Mouse (Mus musculus) adrenal gland, postnatal 4 days (tissue): ENCODE data around the gene Sept3. TPM values are rescaled to one million over a fixed set of nuclear protein-coding genes. Genes with fewer than 3 reads are reported as not detected.

Experiments used
- DNase-seq, 2 experiments: peaks; one replicate each; pipeline ENCODE4 v3.0.0; 2021 to 2022; ENCODE audit warnings: low spot score in 2 of 2, mixed read lengths in 2 of 2
- total RNA-seq, 2 experiments: library from RNA; stranded (reverse); gene quantifications; 2 replicates each; pipeline ENCODE4 v1.2.3; 2021

The Sept3 gene
- total RNA-seq, 2 experiments from 2014 or later, result 13.3 to 17.7 TPM

- no peak for DNase-seq
Observed at GRCm38 (mm10) chr15:82268783-82269182, 5.9 kb upstream of the Sept3 start.

DNA sequence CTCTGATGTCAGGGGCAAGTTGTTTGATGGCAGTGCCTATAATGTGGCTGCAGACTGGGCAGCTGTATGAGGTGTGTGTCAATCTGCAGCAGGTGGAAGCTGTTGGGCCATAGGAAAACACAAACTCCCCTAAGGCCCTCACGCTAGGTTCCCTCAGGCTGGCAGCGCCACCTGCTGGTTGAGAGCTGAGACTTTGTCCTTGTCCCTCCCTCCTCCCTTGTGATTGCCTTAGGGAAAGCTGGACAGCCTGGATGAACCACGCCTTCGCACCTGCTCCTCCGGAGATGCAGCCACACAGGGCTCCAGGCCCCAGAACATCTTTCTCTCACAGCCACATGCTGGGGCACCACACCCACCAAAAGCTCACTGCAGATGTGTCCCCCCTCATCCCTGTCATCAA is 3.5 kb upstream of the Sept3 start:
- peak; percentile 44 to 47 for DNase-seq

DNA sequence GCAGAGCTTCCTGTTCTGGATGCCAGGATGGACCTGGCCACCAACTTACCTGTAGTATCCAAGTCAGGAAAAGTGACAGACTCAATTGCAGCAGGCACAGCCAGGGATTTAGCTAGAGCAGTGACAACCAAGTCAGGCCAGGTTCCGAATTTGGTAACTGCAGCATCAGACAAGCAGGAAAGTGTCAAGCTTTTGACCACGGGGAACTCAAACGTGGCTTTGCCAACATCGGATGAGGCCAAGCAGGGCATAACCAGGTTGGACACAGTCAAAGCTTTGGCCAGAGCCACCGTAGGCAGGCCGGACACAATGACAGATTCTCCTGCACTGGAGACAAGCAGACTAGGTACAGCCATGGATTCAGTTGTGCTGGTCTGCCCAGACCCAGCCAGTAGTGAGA is 2.4 kb upstream of the Sept3 start:
- no peak for DNase-seq

- DNase-seq, result no peak
Observed at GRCm38 (mm10) chr15:82274927-82275901, 521 bp downstream of the Sept3 start.

GRCm38 (mm10) chr15:82277591-82277990 is 2.9 kb downstream of the Sept3 start:
- no peak for DNase-seq

DNA sequence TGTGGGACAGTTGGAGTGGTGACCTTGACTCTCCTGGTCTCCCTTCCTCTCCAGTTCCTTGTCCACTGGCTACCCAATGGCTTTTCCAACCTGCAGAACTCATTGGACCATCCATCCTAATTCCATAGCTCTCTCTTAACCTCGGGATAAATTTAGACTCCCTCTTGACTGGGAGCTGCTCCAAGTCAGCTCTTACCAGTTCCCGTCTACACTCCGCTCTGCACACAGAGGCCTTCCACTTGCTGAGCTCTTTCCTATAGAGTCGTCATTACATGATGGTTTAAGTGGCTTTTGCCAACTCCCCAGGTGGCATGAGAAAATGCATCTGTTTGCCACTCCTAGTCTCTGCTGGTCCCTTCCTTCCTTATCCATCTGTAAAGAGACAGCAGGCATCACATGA is 5.9 kb downstream of the Sept3 start:
- no peak for DNase-seq

GRCm38 (mm10) chr15:82286157-82286556 is 11.5 kb downstream of the Sept3 start:
- DNase-seq, result no peak

GRCm38 (mm10) chr15:82290252-82290651 is 15.6 kb downstream of the Sept3 start:
- no peak for DNase-seq

DNA sequence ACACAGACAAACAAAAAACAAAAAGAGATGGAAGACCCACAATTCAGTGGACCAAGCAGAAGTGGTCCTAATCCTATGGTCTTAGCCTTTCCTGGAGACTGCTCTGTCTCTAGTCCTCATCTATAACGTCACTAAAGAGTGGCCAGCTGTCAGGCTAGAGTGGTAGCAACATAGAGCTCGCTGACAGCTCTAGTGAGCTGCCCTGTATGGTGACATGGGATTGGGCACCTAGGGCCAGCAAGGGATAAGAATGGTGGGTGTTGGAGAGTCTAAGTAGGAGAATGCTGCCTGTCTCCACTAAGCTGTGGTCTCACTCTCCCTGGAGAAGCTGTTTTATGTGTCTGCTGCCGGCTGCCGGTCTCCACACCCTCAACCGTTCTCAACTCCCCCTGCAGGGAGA is 18.2 kb downstream of the Sept3 start:
- no peak for DNase-seq

- no peak for DNase-seq
Observed at GRCm38 (mm10) chr15:82293271-82293711, 18.6 kb downstream of the Sept3 start.

- no peak for DNase-seq
Observed at GRCm38 (mm10) chr15:82294059-82294458, 19.4 kb downstream of the Sept3 start.

DNA sequence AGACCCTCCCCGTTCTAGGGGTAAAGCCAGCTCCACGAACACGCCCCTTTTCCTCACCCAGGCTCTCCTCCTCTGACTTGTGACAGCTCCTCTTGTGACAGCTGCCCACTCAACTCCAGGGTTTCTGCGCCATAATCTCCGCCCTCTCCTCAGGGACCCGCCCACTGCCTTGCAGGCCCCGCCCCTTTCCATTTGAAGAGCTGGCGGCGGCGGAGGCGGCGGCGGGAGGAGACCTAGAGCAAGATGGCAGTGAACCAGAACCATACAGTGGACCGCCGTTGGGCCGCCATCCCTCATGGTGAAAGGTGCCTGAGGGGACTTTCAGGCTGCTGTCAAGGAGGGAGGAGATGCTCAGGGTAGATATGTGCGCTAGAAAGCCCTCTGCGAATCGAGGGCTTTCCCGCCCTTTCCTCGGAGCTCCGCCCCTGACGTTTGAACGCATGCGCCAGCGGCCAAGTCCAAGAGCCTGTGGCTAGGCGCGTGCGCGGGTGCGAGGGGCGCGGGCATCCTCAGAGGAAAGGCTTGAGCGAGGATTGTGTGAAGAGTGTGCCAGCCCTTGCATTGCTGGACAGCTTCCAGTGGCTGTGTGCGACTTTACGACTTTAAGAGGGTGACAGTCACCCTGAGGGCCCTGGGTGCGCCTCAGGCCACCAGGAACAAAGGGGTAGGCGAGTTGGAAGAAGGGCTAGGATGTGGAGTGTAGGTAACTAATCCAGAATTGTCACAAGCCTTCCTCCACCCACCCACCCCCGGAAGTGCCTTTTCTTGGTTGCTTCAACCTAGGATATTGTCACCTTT is 24.3 kb downstream of the Sept3 start, which contains the start of gene Wbp2nl:
Gene Wbp2nl, plus strand, starts transcription at position 191 of the 798 bp plus-strand sequence.
- no peak for DNase-seq

- DNase-seq, result no peak
Observed at GRCm38 (mm10) chr15:82307107-82307506, 32.4 kb downstream of the Sept3 start.

DNA sequence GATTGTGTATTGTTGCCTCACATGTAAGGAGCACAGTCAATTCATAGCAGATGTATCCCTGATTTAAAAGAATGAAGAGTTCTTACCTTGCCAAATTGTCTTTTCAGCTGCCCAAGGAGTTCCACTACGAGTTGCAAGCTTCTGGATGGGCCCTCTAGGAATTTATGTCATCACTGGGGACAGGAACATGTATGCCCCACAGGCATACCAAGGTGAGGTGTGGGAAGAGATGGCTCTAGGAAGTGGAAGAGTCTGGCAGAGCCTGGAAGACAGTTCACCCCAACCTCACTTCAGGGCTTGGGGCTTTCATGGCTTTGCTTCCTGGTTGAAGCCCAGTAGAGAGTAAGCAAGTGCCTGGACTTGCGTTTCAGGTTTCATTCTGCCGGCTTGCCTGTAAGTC is 33.7 kb downstream of the Sept3 start:
- no peak for DNase-seq

- no peak for DNase-seq
Observed at GRCm38 (mm10) chr15:82317839-82318238, 43.1 kb downstream of the Sept3 start.

- no peak for DNase-seq
Observed at GRCm38 (mm10) chr15:82319613-82320012, 44.9 kb downstream of the Sept3 start.

DNA sequence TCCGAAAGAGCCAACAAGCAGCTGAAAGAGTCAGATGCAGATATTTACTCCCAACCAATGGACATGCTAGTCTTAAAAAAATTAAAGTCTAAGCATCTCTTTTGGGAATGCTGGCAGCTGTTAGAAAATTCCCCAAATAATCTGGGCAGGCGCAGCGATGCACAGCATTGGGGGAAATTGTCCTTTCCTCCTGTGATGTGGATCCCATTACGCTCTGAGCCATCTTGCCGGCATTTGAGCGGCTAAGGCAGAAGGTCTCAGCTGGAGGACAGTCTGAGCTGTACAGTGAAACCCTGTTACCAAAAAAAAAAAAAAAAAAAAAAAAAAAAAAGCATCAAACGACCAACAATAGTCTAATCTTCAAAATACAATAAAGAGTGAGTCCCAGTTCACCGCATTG is 47.5 kb downstream of the Sept3 start:
- DNase-seq, result no peak

GRCm38 (mm10) chr15:82325382-82325781 is 50.7 kb downstream of the Sept3 start:
- DNase-seq, result no peak

- no peak for DNase-seq
Observed at GRCm38 (mm10) chr15:82335194-82335593, 60.5 kb downstream of the Sept3 start.

DNA sequence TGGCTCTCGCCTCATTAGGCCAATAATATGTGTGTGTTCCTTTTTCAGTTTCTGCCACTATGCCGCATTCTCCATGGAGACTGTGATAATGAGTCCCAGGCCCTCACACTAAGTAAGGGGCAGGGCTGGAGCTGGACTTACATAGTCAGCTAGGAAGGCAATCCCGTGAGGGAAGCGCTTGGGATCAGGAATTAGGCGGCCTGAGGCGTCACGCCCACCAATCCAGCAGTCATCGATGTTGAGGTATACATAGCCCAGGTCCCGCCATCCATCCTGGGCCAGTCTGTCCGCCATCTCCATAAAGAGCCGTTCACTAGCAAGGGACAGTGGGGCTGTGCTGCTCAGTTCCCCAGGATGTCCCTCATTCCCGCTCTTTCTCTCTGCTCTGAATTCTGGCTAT is 61.9 kb downstream of the Sept3 start:
- DNase-seq, result no peak

DNA sequence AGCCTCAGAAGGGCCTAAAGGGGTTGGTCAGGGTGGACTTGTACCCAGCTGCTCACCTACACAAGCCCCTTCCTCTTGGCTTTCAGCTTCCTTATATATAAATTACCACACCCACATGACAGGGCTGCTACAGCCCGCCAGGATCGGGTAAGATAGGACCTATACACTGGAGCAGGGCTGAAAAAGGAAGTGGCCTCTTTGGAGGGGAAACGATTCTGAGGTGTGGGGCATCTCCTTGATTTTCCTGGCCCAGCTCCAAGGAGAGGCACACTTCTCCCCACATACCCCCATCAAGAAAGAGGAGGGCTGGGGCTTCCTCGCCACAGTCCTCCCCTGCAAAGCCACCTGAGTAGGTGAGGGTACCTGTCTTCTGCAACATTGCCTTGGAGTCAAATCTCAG is 63.2 kb downstream of the Sept3 start:
- no peak for DNase-seq

DNA sequence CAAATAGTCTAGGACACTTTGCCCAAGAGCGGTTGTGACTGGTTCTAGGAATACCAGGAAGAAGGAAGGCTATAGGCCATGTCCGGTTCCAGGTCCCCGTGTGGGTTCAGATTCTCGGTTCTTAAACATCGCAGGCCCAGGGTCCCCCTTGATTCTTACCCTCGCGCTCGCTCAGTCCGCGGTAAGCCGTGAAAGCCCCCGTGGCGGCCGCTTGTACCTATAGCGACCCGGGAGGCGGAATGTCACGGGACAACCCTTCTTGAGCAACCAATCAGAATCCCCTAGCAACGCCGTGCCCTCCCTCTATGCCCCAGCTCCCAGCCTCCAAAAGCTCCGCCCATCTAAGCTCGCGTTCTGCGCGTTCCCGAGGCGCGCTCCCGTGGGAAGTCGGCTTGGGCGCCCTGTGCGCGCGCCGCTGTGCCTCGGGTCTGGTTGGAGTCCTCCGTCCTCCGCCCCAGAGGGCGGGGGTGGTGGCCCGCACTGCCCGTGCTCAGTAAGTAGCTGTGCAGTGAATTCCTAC is 64.0 kb downstream of the Sept3 start, which contains the start of the genes Naga, Pheta2 and Smdt1:
Gene Naga, minus strand, starts transcription at position 333 of the 520 bp plus-strand sequence.
Gene Pheta2, plus strand, starts transcription at position 350 of the 520 bp plus-strand sequence.
Gene Smdt1, plus strand, starts transcription at position 367 of the 520 bp plus-strand sequence.
- peak; percentile 86 to 94 for DNase-seq
